Mouse (Mus musculus): ENCODE data around the gene Acin1.

DNA sequence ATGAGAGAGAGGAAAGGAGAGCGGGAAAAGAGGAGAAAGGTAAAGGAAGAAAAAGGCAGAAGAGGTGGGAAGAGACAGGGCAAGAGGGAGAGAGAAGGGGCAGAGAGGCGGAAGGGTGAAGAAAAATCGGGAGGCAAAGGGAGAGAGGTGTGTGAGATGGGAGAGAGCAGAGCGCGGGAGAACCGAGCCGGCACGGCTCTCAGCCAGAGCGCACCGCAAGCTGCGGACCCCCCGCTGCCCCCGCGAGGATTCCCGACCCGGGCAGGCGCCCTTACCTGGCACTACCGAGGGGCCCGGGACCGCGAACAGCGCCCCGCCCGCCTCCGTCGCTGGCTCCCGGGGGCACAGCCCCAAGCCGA, 45.8 kb downstream of the Acin1 start, which contains the start of gene Gm17606:
- no peak for TF ChIP-seq POLR2A (IDR thresholded peaks at IDR 0.05; ENCODE audit: borderline replicate concordance, extremely low read depth, low read depth, low read length)
- TF ChIP-seq CTCF (IDR thresholded peaks at IDR 0.05; ENCODE audit: insufficient read depth, low read length) = no peak
